Mouse (Mus musculus): ENCODE data around the gene Dnaaf5. TPM values are rescaled to one million over a fixed set of nuclear protein-coding genes. Genes with fewer than 3 reads are reported as not detected.

Dnaaf5 gene
- polyA plus RNA-seq, 2 experiments: 2.0 to 6.5 TPM

DNA sequence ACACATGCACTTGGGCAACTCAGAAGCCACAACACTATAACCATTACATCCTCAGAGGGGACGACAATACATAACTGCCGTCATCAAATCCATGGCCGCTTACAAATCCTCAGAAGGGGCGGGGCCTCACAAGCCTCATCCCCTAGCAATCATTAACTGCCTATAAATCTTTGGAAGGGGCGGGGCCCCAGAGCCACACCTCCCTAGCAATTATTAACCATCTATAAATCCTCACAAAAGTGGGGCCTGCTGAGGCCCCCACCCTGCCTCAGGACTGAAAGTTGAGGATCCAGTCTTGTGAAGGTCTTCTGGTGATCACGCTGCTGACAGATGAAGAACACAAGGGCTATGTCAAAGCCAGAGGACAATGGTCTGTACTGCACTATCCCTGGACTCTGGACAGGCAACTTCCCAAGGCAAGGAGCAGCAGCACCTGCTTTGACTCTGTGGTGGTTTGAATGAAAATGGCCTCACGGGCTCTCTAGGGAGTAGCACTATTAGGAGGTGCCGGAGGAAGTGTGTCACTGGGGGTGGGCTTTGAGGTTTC lies 11.0 kb upstream of the Dnaaf5 start:
- Histone ChIP-seq H3K9me3 (ENCODE audit: control insufficient read depth, low read length) (no peaks in the 10 kb centered on the region), H3K27ac (no peak overlapping the region), H3K9ac (replicated peaks) (no peak overlapping the region), H3K36me3 (replicated peaks; ENCODE audit: control insufficient read depth, insufficient read depth, low read depth) (no peaks in the 10 kb centered on the region), H3K4me2 (ENCODE audit: low read depth) (no peak overlapping the region), H3K4me1 (replicated peaks; ENCODE audit: control insufficient read depth in 2 of 2, insufficient read depth in 2 of 2, low read length in 1 of 2) (no peaks in the 10 kb centered on the region), H3K4me3 (ENCODE audit: insufficient read depth in 1 of 2, low read depth in 2 of 2, low read length in 2 of 2) (no peak overlapping the region), H3K27me3 (ENCODE audit: control insufficient read depth, insufficient read depth, low read length) (no peaks in the 10 kb centered on the region)
- ATAC-seq (ENCODE audit: insufficient read depth): no peak
- WGBS (ENCODE audit: insufficient replicate concordance): 68% methylated on average over 8 of the region's 8 CpGs
- TF ChIP-seq EP300 (IDR thresholded peaks at IDR 0.05; ENCODE audit: low read depth) (no peak), CTCF (IDR thresholded peaks at IDR 0.05; ENCODE audit: low read depth) (no peak)
- DNase-seq (ENCODE audit: low read depth in 3 of 3, low spot score in 3 of 3): no peak

DNA sequence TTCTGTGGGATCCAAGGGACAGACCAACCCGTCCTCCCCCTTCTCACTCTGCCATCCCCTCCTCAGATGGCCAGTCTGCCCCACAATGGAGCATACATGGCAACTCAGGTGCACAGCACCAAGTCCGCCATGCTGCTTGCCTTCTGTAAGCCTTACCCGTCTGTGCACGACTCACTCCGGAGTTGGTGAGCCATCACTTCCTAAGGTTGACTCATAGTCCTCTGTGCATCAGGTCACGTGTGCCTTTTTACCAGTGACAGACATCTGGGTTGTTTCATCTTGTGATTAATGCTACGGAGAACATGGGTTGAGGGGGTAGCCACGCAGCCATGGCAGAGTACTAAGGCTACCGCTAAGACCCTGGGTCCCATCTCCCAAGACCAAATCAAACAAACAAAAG lies 9.4 kb upstream of the Dnaaf5 start:
- WGBS (ENCODE audit: insufficient replicate concordance): 67% methylated on average over 9 of the region's 9 CpGs
- no peak for ATAC-seq (ENCODE audit: insufficient read depth)
- H3K27me3 ChIP-seq (ENCODE audit: control insufficient read depth, insufficient read depth, low read length): no peaks in the 10 kb centered on the region
- H3K9ac ChIP-seq (replicated peaks): no peak overlapping the region
- H3K4me1 ChIP-seq (replicated peaks; ENCODE audit: control insufficient read depth in 2 of 2, insufficient read depth in 2 of 2, low read length in 1 of 2): no peaks in the 10 kb centered on the region
- H3K36me3 ChIP-seq (replicated peaks; ENCODE audit: control insufficient read depth, insufficient read depth, low read depth): no peaks in the 10 kb centered on the region
- H3K4me2 ChIP-seq (ENCODE audit: low read depth): no peak overlapping the region
- no peak overlapping the region for H3K4me3 ChIP-seq (ENCODE audit: insufficient read depth in 1 of 2, low read depth in 2 of 2, low read length in 2 of 2)
- DNase-seq (ENCODE audit: low read depth in 3 of 3, low spot score in 3 of 3): no peak
- TF ChIP-seq CTCF (IDR thresholded peaks at IDR 0.05; ENCODE audit: low read depth) (no peak), EP300 (IDR thresholded peaks at IDR 0.05; ENCODE audit: low read depth) (no peak)
- H3K9me3 ChIP-seq (ENCODE audit: control insufficient read depth, low read length): no peaks in the 10 kb centered on the region; the same call in 1 of the 2 replicates
- no peak overlapping the region for H3K27ac ChIP-seq

DNA sequence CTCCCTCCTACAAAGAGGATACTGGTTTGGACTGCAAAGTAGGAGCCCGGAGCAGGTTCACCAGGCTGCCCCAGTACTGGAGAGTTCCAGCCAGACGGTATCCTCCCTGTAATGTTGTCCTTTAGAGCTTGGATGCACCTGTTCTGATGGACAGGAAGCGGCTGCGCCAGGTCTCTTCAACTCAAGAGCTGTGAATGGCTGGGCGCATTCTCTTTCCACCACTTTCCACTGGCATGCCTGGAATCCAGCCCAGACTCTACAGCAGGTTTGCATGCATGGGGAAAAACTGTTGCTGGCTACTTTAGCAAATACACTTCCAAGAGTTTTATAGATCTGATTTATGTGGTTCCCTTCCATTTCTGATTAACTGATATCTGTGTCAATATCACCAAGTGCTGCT lies 8.7 kb upstream of the Dnaaf5 start:
- no peaks in the 10 kb centered on the region for H3K27me3 ChIP-seq (ENCODE audit: control insufficient read depth, insufficient read depth, low read length)
- WGBS (ENCODE audit: insufficient replicate concordance): 64% methylated on average over 5 of the region's 5 CpGs
- no peaks in the 10 kb centered on the region; the same call in 1 of the 2 replicates for H3K9me3 ChIP-seq (ENCODE audit: control insufficient read depth, low read length)
- H3K9ac ChIP-seq (replicated peaks): no peak overlapping the region
- no peaks in the 10 kb centered on the region for H3K36me3 ChIP-seq (replicated peaks; ENCODE audit: control insufficient read depth, insufficient read depth, low read depth)
- no peak overlapping the region for H3K4me2 ChIP-seq (ENCODE audit: low read depth)
- H3K4me1 ChIP-seq (replicated peaks; ENCODE audit: control insufficient read depth in 2 of 2, insufficient read depth in 2 of 2, low read length in 1 of 2): no peaks in the 10 kb centered on the region
- no peak for TF ChIP-seq EP300 (IDR thresholded peaks at IDR 0.05; ENCODE audit: low read depth)
- TF ChIP-seq CTCF (IDR thresholded peaks at IDR 0.05; ENCODE audit: low read depth): no peak
- ATAC-seq (ENCODE audit: insufficient read depth) (no peak), DNase-seq (ENCODE audit: low read depth in 3 of 3, low spot score in 3 of 3) (no peak)
- H3K27ac ChIP-seq: no peak overlapping the region
- no peak overlapping the region for H3K4me3 ChIP-seq (ENCODE audit: insufficient read depth in 1 of 2, low read depth in 2 of 2, low read length in 2 of 2)

DNA sequence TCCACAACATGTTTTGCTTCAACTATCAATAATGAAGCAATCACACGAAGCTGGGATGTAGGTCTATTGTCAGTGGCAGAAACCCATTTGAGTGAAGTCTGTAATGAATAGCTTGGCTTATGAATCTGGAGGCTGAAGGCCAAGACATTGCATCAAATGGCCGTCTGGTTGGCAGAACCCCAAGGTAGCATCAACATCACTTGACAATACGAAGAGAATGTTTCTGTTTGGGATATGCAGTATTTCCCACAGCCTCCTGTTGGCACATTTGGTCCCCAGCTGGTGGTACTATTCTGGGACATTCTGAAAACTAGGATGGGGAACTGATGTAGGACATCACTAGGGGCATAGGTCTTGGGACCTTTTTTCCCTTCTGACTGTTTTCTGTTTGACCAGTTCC lies 6.1 kb upstream of the Dnaaf5 start:
- Histone ChIP-seq H3K27ac (no peak overlapping the region), H3K4me2 (ENCODE audit: low read depth) (no peak overlapping the region), H3K36me3 (replicated peaks; ENCODE audit: control insufficient read depth, insufficient read depth, low read depth) (no peaks in the 10 kb centered on the region), H3K4me1 (replicated peaks; ENCODE audit: control insufficient read depth in 2 of 2, insufficient read depth in 2 of 2, low read length in 1 of 2) (no peaks in the 10 kb centered on the region), H3K27me3 (ENCODE audit: control insufficient read depth, insufficient read depth, low read length) (no peaks in the 10 kb centered on the region), H3K4me3 (ENCODE audit: insufficient read depth in 1 of 2, low read depth in 2 of 2, low read length in 2 of 2) (no peak overlapping the region), H3K9me3 (ENCODE audit: control insufficient read depth, low read length) (no peaks in the 10 kb centered on the region; the same call in 1 of the 2 replicates), H3K9ac (replicated peaks) (no peak overlapping the region)
- no peak for ATAC-seq (ENCODE audit: insufficient read depth)
- WGBS (ENCODE audit: insufficient replicate concordance): 57% methylated on average over 3 of the region's 3 CpGs
- no peak for DNase-seq (ENCODE audit: low read depth in 3 of 3, low spot score in 3 of 3)
- TF ChIP-seq CTCF (IDR thresholded peaks at IDR 0.05; ENCODE audit: low read depth) (no peak), EP300 (IDR thresholded peaks at IDR 0.05; ENCODE audit: low read depth) (no peak)

DNA sequence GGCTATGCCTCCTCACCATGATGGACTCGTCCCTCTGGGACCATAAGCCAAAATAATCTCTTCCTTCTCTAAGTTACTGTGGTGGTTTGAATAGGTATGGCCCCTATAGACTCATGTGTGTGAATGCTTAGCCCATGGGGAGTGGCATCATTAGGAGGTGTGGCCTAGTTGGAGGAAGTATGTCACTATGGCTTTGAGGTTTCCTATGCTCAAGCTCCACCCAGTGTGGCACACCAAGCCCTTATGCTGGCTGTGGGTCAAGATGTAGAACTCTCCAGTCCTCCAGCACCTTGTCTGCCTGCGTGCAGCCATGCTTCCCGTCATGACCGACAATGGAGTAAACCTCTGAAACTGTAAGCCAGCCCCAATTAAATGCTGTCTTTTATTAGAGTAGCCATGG lies 4.3 kb upstream of the Dnaaf5 start:
- Histone ChIP-seq H3K9ac (replicated peaks) (no peak overlapping the region), H3K4me3 (ENCODE audit: insufficient read depth in 1 of 2, low read depth in 2 of 2, low read length in 2 of 2) (no peak overlapping the region), H3K4me2 (ENCODE audit: low read depth) (no peak overlapping the region), H3K27ac (no peak overlapping the region), H3K9me3 (ENCODE audit: control insufficient read depth, low read length) (no peaks in the 10 kb centered on the region; the same call in 1 of the 2 replicates), H3K27me3 (ENCODE audit: control insufficient read depth, insufficient read depth, low read length) (no peaks in the 10 kb centered on the region), H3K4me1 (replicated peaks; ENCODE audit: control insufficient read depth in 2 of 2, insufficient read depth in 2 of 2, low read length in 1 of 2) (peaks cover 3 to 5% of the 10 kb centered on the region in 2 experiments; a peak in 3 of 4 replicates), H3K36me3 (replicated peaks; ENCODE audit: control insufficient read depth, insufficient read depth, low read depth) (no peaks in the 10 kb centered on the region)
- no peak for TF ChIP-seq CTCF (IDR thresholded peaks at IDR 0.05; ENCODE audit: low read depth)
- no peak for TF ChIP-seq EP300 (IDR thresholded peaks at IDR 0.05; ENCODE audit: low read depth)
- no peak for ATAC-seq (ENCODE audit: insufficient read depth)
- 80% methylated on average over 4 of the region's 4 CpGs for WGBS (ENCODE audit: insufficient replicate concordance)
- no peak for DNase-seq (ENCODE audit: low read depth in 3 of 3, low spot score in 3 of 3)
